Mouse (Mus musculus): ENCODE measurements around the gene Kifap3. TPM values are rescaled to one million over a fixed set of nuclear protein-coding genes. Genes with fewer than 3 reads are reported as not detected.
"Not testable (repeated sequence)": the region's sequence is repeated elsewhere in the genome, so short reads cannot be mapped to it uniquely, and the experiment has no call there.

The Kifap3 gene
- 2.7 and 2.9 TPM in 2 replicates for polyA plus RNA-seq (2012; rRNA removed)

DNA sequence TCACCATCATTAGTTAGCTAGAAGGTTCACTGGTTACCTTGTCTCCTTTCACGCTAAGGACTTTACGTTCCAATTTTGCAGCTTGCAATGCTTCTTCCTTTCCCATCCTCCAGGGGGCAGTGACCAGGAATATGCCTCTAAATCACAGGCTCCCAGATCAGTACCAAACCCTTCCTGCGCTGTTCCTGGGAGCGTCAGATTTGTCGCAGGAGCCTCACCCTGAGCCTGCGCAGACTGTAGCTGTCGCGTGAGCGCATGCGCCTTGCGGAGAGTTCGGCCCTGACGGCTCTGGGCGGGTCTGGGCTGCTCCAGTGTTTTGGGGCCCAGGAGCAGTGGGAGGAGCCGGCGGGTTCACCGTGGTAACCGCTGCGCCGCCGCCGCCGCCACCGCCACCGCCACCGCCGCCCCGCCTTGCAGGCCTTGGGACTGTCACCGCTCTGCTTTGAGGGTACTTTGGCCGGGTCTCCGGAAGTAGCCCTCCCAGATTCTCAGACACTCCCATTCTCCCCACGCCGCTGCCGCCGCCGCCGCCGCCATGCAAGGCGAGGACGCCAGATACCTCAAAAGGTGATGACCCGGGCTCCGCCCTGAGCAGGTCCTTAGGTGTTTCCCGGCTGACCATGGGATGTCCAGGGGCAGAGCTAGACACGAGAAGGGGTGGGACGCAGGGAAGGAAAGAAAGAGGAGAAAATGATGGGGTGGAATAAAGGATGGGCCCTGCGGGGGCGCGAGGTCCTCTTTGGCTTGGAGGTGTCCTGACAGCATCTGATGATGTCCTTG, at the start of gene Kifap3:
Gene Kifap3, plus strand, starts transcription at position 248 of the 780 bp plus-strand sequence.
- DNase-seq = peak; percentile 95
- H3K4me3 ChIP-seq (ENCODE audit: control insufficient read depth, insufficient read depth, low read length) = peak within 1 kb of the TSS; percentile 70
- H3K27me3 ChIP-seq (ENCODE audit: control insufficient read depth, insufficient read depth, low read length) = no peaks in the 10 kb centered on the region
- TF ChIP-seq POLR2A (IDR thresholded peaks at IDR 0.05; ENCODE audit: control insufficient read depth, extremely low read depth, insufficient read depth, low read length, poor library complexity) = no peak
- 0 out of 2 replicates have a peak, but pooled peaks have one; percentile 47 for TF ChIP-seq CTCF (IDR thresholded peaks at IDR 0.05; ENCODE audit: borderline replicate concordance, control insufficient read depth, extremely low read depth, insufficient read depth, low read length, poor library complexity)
- H3K27ac ChIP-seq (ENCODE audit: control insufficient read depth, insufficient read depth, low read length) = no peak within 1 kb of the TSS
- H3K36me3 ChIP-seq (ENCODE audit: control insufficient read depth, insufficient read depth, low read length) = no peaks in the 10 kb centered on the region
- WGBS = 2% methylated on average over 39 of the region's 48 CpGs
- peaks cover 2% of the 10 kb centered on the region; the same call in 1 of the 2 replicates for H3K4me1 ChIP-seq (replicated peaks; ENCODE audit: control insufficient read depth, insufficient read depth, low read length)

DNA sequence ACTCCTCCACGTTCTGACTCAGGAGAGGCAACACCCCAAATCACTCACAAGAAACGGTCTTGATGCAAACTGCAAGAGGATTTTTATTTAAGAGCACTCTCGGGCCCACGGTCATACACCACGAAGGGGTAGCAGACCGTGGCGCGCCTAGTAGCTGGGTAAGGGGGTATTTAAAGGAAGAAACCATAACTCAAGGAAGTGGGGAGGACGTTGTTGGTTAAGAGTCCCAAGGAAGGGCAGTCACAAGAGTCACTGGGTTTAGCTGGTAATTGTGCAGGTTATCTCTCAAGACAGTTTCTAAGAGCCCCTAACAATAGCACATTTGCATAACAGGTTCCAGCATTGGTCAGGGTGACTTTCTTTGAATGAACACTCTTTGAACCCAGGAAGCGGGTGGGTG, 48.2 kb upstream of the Kifap3 start:
- H3K4me1 ChIP-seq (replicated peaks; ENCODE audit: control insufficient read depth, insufficient read depth, low read length) = not testable (repeated sequence)

DNA sequence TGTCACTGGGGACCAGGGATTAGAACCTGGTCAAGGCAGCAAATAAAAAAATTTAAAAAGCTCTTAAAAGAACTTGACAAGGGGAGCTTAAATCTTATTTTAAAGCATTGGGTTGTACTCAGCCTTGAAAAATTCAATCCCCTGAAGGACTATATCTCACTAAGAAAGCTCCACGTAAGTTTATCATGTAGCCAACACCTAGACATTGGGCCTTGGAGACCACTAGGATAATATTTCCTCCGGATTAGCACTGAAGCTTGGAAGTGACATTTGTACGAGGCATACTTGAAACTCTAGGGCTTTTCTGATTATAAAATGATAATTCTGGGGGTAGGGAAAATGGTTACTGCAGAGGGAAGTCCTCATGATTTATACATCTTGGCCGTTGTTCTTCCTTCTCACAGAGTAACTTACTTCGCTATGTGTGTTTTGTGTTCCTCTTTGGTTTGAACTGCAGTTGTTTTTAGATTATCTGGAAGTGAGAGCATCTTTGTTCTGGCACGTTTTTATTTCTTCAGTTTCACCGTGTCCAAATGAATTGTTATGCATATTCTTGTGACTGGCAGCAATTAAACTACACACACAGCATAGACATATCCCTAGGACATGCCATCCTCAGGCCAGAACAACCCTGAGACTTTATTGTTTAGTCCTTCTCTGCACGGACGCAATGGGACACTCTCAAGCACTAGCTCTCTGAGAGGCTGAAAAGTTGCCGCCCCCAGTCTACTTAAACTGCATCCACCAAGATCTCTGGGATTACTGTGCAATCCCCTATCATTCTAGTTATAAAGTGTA, 42.7 kb upstream of the Kifap3 start:
- H3K36me3 ChIP-seq (ENCODE audit: control insufficient read depth, insufficient read depth, low read length) = no peaks in the 10 kb centered on the region
- TF ChIP-seq POLR2A (IDR thresholded peaks at IDR 0.05; ENCODE audit: control insufficient read depth, extremely low read depth, insufficient read depth, low read length, poor library complexity) (no peak), CTCF (IDR thresholded peaks at IDR 0.05; ENCODE audit: borderline replicate concordance, control insufficient read depth, extremely low read depth, insufficient read depth, low read length, poor library complexity) (no peak)
- H3K27ac ChIP-seq (ENCODE audit: control insufficient read depth, insufficient read depth, low read length) = no peak overlapping the region
- DNase-seq = no peak
- H3K4me3 ChIP-seq (ENCODE audit: control insufficient read depth, insufficient read depth, low read length) = no peak overlapping the region
- no peaks in the 10 kb centered on the region for H3K4me1 ChIP-seq (replicated peaks; ENCODE audit: control insufficient read depth, insufficient read depth, low read length)
- H3K27me3 ChIP-seq (ENCODE audit: control insufficient read depth, insufficient read depth, low read length) = no peaks in the 10 kb centered on the region
- 81% methylated on average over 10 of the region's 10 CpGs for WGBS

More for the DNA sequence above, 48.2 kb upstream of the Kifap3 start:
- 95% methylated on average over 10 of the region's 10 CpGs for WGBS
- not testable (repeated sequence) for H3K27me3 ChIP-seq (ENCODE audit: control insufficient read depth, insufficient read depth, low read length); H3K4me3 ChIP-seq (ENCODE audit: control insufficient read depth, insufficient read depth, low read length); H3K27ac ChIP-seq (ENCODE audit: control insufficient read depth, insufficient read depth, low read length); DNase-seq; H3K36me3 ChIP-seq (ENCODE audit: control insufficient read depth, insufficient read depth, low read length)

DNA sequence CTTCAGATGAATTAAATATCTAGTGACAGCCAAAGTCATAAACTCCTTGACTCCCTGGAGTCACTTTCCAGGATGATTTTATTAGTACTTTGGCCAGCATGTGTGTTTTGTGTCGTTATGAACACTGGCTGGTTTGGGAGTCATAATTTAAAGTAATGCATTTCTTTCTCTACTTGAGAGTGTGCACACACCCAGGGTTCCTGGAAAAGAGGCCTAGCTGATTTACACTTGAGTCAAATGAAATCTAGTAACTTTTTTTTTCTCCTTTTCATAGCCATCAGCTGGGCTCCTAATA, 42.2 kb upstream of the Kifap3 start:
- Histone ChIP-seq H3K36me3 (ENCODE audit: control insufficient read depth, insufficient read depth, low read length) (no peaks in the 10 kb centered on the region), H3K27ac (ENCODE audit: control insufficient read depth, insufficient read depth, low read length) (no peak overlapping the region), H3K27me3 (ENCODE audit: control insufficient read depth, insufficient read depth, low read length) (no peaks in the 10 kb centered on the region), H3K4me1 (replicated peaks; ENCODE audit: control insufficient read depth, insufficient read depth, low read length) (no peaks in the 10 kb centered on the region), H3K4me3 (ENCODE audit: control insufficient read depth, insufficient read depth, low read length) (no peak overlapping the region)
- WGBS = 75% methylated on average over 1 of the region's 1 CpGs
- DNase-seq = no peak
- TF ChIP-seq POLR2A (IDR thresholded peaks at IDR 0.05; ENCODE audit: control insufficient read depth, extremely low read depth, insufficient read depth, low read length, poor library complexity) = no peak
- no peak for TF ChIP-seq CTCF (IDR thresholded peaks at IDR 0.05; ENCODE audit: borderline replicate concordance, control insufficient read depth, extremely low read depth, insufficient read depth, low read length, poor library complexity)

- 71% methylated on average over 4 of the region's 4 CpGs for WGBS
- no peak overlapping the region for H3K27ac ChIP-seq (ENCODE audit: control insufficient read depth, insufficient read depth, low read length)
- no peaks in the 10 kb centered on the region for H3K27me3 ChIP-seq (ENCODE audit: control insufficient read depth, insufficient read depth, low read length)
- H3K4me3 ChIP-seq (ENCODE audit: control insufficient read depth, insufficient read depth, low read length) = no peak overlapping the region
- H3K36me3 ChIP-seq (ENCODE audit: control insufficient read depth, insufficient read depth, low read length) = no peaks in the 10 kb centered on the region
- TF ChIP-seq POLR2A (IDR thresholded peaks at IDR 0.05; ENCODE audit: control insufficient read depth, extremely low read depth, insufficient read depth, low read length, poor library complexity) = no peak
- TF ChIP-seq CTCF (IDR thresholded peaks at IDR 0.05; ENCODE audit: borderline replicate concordance, control insufficient read depth, extremely low read depth, insufficient read depth, low read length, poor library complexity) = no peak
- H3K4me1 ChIP-seq (replicated peaks; ENCODE audit: control insufficient read depth, insufficient read depth, low read length) = no peaks in the 10 kb centered on the region
- DNase-seq = no peak
These were observed 27.9 kb upstream of the Kifap3 start for GRCm38 (mm10) chr1:163751360-163751992.

- TF ChIP-seq CTCF (IDR thresholded peaks at IDR 0.05; ENCODE audit: borderline replicate concordance, control insufficient read depth, extremely low read depth, insufficient read depth, low read length, poor library complexity) = no peak
- H3K27me3 ChIP-seq (ENCODE audit: control insufficient read depth, insufficient read depth, low read length) = no peaks in the 10 kb centered on the region
- WGBS = 84% methylated on average over 10 of the region's 10 CpGs
- H3K27ac ChIP-seq (ENCODE audit: control insufficient read depth, insufficient read depth, low read length) = no peak overlapping the region
- H3K36me3 ChIP-seq (ENCODE audit: control insufficient read depth, insufficient read depth, low read length) = no peaks in the 10 kb centered on the region
- H3K4me1 ChIP-seq (replicated peaks; ENCODE audit: control insufficient read depth, insufficient read depth, low read length) = no peaks in the 10 kb centered on the region
- no peak for DNase-seq
- H3K4me3 ChIP-seq (ENCODE audit: control insufficient read depth, insufficient read depth, low read length) = no peak overlapping the region
These were observed 21.7 kb upstream of the Kifap3 start for GRCm38 (mm10) chr1:163757462-163758207.

- WGBS = 98% methylated on average over 9 of the region's 11 CpGs
- H3K27ac ChIP-seq (ENCODE audit: control insufficient read depth, insufficient read depth, low read length); DNase-seq; H3K4me1 ChIP-seq (replicated peaks; ENCODE audit: control insufficient read depth, insufficient read depth, low read length); H3K27me3 ChIP-seq (ENCODE audit: control insufficient read depth, insufficient read depth, low read length); H3K36me3 ChIP-seq (ENCODE audit: control insufficient read depth, insufficient read depth, low read length); H3K4me3 ChIP-seq (ENCODE audit: control insufficient read depth, insufficient read depth, low read length): not testable (repeated sequence)
These were observed 4.2 kb downstream of the Kifap3 start for GRCm38 (mm10) chr1:163783577-163783976.

Data from thymus, adult 2 months (tissue).